Mouse (Mus musculus) ES-E14 (cell line): ENCODE measurements around the gene Ring1. TPM values are rescaled to one million over a fixed set of nuclear protein-coding genes. Genes with fewer than 3 reads are reported as not detected.

Experiments used
- DNase-seq: peaks from one replicate; pipeline ENCODE4 v3.0.0-alpha.2; 2013; ENCODE audit warnings: low read depth, low spot score
- H3K27ac ChIP-seq: 2 replicates; pipeline ENCODE4 v1.5.1; 2012; ENCODE audit warnings: low read depth, mild to moderate bottlenecking, low read length, moderate library complexity, mixed read lengths; ENCODE audit not compliant: poor library complexity, insufficient read depth, severe bottlenecking
- H3K36me3 ChIP-seq: 2 replicates; pipeline ENCODE4 v1.6.1; 2012; ENCODE audit warnings: mild to moderate bottlenecking, low read length, moderate library complexity, mixed read lengths; ENCODE audit not compliant: control insufficient read depth, poor library complexity, insufficient read depth, severe bottlenecking
- H3K4me1 ChIP-seq, 2 experiments: fragments of 150-350 bp in 1 of 2; sonication (generic) in 1 of 2; 2 replicates each; pipeline ENCODE4 v1.6.1; 2012; ENCODE audit warnings: low read length in 2 of 2, mild to moderate bottlenecking in 1 of 2, mixed read lengths in 1 of 2; ENCODE audit not compliant: control insufficient read depth in 2 of 2, insufficient read depth in 2 of 2, poor library complexity in 1 of 2
- H3K4me3 ChIP-seq, 2 experiments: fragments of 150-350 bp in 1 of 2; sonication (generic) in 1 of 2; 2 replicates each; pipeline ENCODE4 v1.5.1; 2012; ENCODE audit warnings: low read length in 2 of 2, low read depth in 1 of 2, mild to moderate bottlenecking in 1 of 2, mixed read lengths in 1 of 2; ENCODE audit not compliant: insufficient read depth in 1 of 2, poor library complexity in 1 of 2, severe bottlenecking in 1 of 2
- H3K9ac ChIP-seq: 2 replicates; pipeline ENCODE4 v1.6.1; 2012; ENCODE audit warnings: low read depth, mild to moderate bottlenecking, low read length, mixed read lengths; ENCODE audit not compliant: poor library complexity, insufficient read depth, severe bottlenecking
- H3K9me3 ChIP-seq: fragments of 150-350 bp; sonication (generic); 2 replicates; pipeline ENCODE4 v1.6.1; 2012; ENCODE audit warnings: low read depth, mild to moderate bottlenecking, low read length; ENCODE audit not compliant: control insufficient read depth, insufficient read depth
- CHD2 ChIP-seq: IDR thresholded peaks from 2 replicates; pipeline ENCODE4 v1.6.1; 2014; ENCODE audit warnings: mild to moderate bottlenecking, low read depth, low read length, inconsistent platforms
- HCFC1 ChIP-seq: IDR thresholded peaks from 2 replicates; pipeline ENCODE4 v1.6.1; 2012; ENCODE audit warnings: low read length, inconsistent platforms, borderline replicate concordance; ENCODE audit not compliant: insufficient read depth
- MAFK ChIP-seq: IDR thresholded peaks from 2 replicates; pipeline ENCODE4 v1.6.1; 2014; ENCODE audit warnings: mild to moderate bottlenecking, low read depth, low read length, inconsistent platforms; ENCODE audit not compliant: insufficient read depth
- ZC3H11A ChIP-seq: IDR thresholded peaks from 2 replicates; pipeline ENCODE4 v1.6.1; 2012; ENCODE audit warnings: low read depth, mild to moderate bottlenecking, inconsistent platforms, low read length, borderline replicate concordance
- ZNF384 ChIP-seq: IDR thresholded peaks from 2 replicates; pipeline ENCODE4 v1.6.1; 2012; ENCODE audit warnings: low read depth, low read length, inconsistent platforms
- in situ Hi-C, 2 experiments: fragments of 600-800 bp; cut with MboI; formaldehyde crosslinking; loops; one replicate each; pipeline ENCODE4 v1.15.1; 2025; ENCODE audit warnings: low sequenced_read_pairs in 2 of 2, inconsistent platforms in 1 of 2; ENCODE audit not compliant: unreplicated experiment in 2 of 2
- total RNA-seq: library from RNA; depleted of rRNA; stranded (reverse); fragments of 300-350 nt; gene quantifications from 2 replicates; pipeline ENCODE4 v1.2.3, GENCODE M21; 2012

Ring1 gene
- total RNA-seq, 1 experiment: 5.6 TPM

- H3K27ac ChIP-seq: peak overlapping the region; percentile 8; the same call in 1 of the 2 replicates
- H3K4me1 ChIP-seq: peaks cover 5 to 33% of the 10 kb centered on the region in 2 experiments
- H3K9ac ChIP-seq: peak overlapping the region; percentile 88
- peaks cover 30% of the 10 kb centered on the region for H3K36me3 ChIP-seq
- TF ChIP-seq HCFC1 (no peak), CHD2 (no peak), MAFK (no peak), ZNF384 (no peak), ZC3H11A (no peak)
- peaks cover 3% of the 10 kb centered on the region; the same call in 1 of the 2 replicates for H3K9me3 ChIP-seq
- no peak for DNase-seq
- peak overlapping the region; percentile 84 to 90 for H3K4me3 ChIP-seq
- in situ Hi-C loops: no loop called here
Measured at GRCm38 (mm10) chr17:34024861-34025755, 628 bp upstream of the Ring1 start.

- TF ChIP-seq HCFC1: no peak
- no peak for TF ChIP-seq CHD2
- TF ChIP-seq ZNF384: no peak
- no peak for TF ChIP-seq MAFK
- TF ChIP-seq ZC3H11A: no peak
- peak overlapping the region; percentile 84 to 90; a peak in 3 of 4 replicates for H3K4me3 ChIP-seq
- no peak overlapping the region for H3K27ac ChIP-seq
- peaks cover 16% of the 10 kb centered on the region for H3K36me3 ChIP-seq
- DNase-seq: no peak
- in situ Hi-C loops: no loop called here
- peaks cover 6% of the 10 kb centered on the region; the same call in 1 of the 2 replicates for H3K9me3 ChIP-seq
- H3K9ac ChIP-seq: no peak overlapping the region
- H3K4me1 ChIP-seq: peaks cover 4 to 27% of the 10 kb centered on the region in 2 experiments
Measured at GRCm38 (mm10) chr17:34023678-34024077, 802 bp downstream of the Ring1 start.

GRCm38 (mm10) chr17:34022987-34023386 is 1.5 kb downstream of the Ring1 start:
- H3K4me3 ChIP-seq: peak overlapping the region; percentile 3 to 6; a peak in 2 of 4 replicates

GRCm38 (mm10) chr17:34022414-34022783 is 2.1 kb downstream of the Ring1 start:
- in situ Hi-C loops: no loop called here
- peaks cover 10% of the 10 kb centered on the region for H3K9me3 ChIP-seq
- H3K4me3 ChIP-seq: peak overlapping the region; percentile 28 to 47; a peak in 3 of 4 replicates
- TF ChIP-seq ZNF384: no peak
- TF ChIP-seq CHD2: no peak
- TF ChIP-seq MAFK: no peak
- TF ChIP-seq HCFC1: no peak
- no peak for TF ChIP-seq ZC3H11A
- H3K4me1 ChIP-seq: peaks cover 2 to 26% of the 10 kb centered on the region in 2 experiments; a peak in 3 of 4 replicates
- H3K27ac ChIP-seq: no peak overlapping the region
- H3K9ac ChIP-seq: no peak overlapping the region
- peaks cover 11% of the 10 kb centered on the region; the same call in 1 of the 2 replicates for H3K36me3 ChIP-seq
- no peak for DNase-seq

More at GRCm38 (mm10) chr17:34022987-34023386, 1.5 kb downstream of the Ring1 start:
- H3K9ac ChIP-seq: no peak overlapping the region
- no peak overlapping the region for H3K27ac ChIP-seq
- in situ Hi-C loops: no loop called here
- peaks cover 2 to 26% of the 10 kb centered on the region in 2 experiments; a peak in 3 of 4 replicates for H3K4me1 ChIP-seq
- TF ChIP-seq CHD2 (no peak), HCFC1 (no peak), MAFK (no peak), ZNF384 (no peak), ZC3H11A (no peak)
- peaks cover 11% of the 10 kb centered on the region; the same call in 1 of the 2 replicates for H3K36me3 ChIP-seq
- no peak for DNase-seq
- peaks cover 9% of the 10 kb centered on the region for H3K9me3 ChIP-seq
